Mouse (Mus musculus) frontal cortex, postnatal 14 days (tissue): ENCODE measurements around the gene Kcnj3.
"Not testable (repeated sequence)": the region's sequence is repeated elsewhere in the genome, so short reads cannot be mapped to it uniquely, and the experiment has no call there.

Experiments used
- DNase-seq, 2 experiments: peaks; one replicate each; pipeline ENCODE4 v3.0.0; 2022; ENCODE audit warnings: low spot score in 2 of 2

Gene Kcnj3

DNA sequence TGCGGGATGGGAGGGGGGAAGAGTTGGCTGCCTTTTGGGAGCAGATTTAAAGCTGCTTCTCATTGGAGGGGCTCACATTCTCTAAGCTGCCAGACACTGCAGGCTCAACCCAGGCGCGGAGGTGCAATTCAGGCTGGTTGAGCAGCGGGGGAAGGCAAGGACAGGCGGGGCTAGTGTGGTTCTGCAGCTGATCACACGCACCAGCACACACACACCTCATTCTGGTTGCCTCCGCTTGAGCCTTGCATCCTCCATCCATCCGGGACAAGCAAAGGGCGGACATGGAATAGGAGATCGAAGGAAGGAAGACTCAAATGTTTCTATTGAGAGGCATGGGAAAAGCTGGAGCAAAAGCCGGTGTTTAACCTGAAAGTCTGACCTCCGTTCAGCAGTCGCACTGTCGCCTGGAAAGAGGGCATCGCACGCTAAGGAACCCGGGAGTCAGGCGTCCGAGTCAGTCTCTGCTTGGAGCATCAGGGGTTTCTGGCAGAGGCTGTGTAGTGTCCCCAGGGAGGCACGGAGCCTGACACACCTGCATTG lies at the start of gene Kcnj3:
TSS of gene Kcnj3 (plus strand) at position 250 of the 540 bp plus-strand sequence.
- DNase-seq, result peak; percentile 62 to 71

- no peak for DNase-seq
Measured at GRCm38 (mm10) chr2:55390330-55390989, 45.3 kb upstream of the Kcnj3 start.

GRCm38 (mm10) chr2:55405307-55405706 lies 30.5 kb upstream of the Kcnj3 start:
- DNase-seq, result no peak

DNA sequence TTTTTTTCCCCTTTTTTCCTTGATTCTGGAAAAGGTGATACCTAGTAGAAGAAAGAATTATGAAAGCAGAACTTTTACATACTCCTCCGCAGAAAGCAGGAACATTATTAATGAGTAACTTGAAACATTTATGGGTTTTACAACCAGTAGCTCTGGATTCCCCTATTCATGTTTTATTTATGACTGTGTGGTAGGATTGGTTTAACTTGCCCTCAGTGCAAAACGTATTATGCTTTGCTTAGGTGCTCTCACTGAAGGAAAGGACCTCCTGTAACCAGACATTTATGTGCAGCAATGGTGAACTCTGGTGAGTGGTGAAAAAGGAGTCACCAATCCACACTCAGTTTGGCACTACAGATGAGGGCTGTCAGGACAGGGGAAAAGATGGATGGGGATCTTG lies 8.1 kb upstream of the Kcnj3 start:
- no peak for DNase-seq

- DNase-seq, result no peak
Measured at GRCm38 (mm10) chr2:55432104-55432503, 3.7 kb upstream of the Kcnj3 start.

GRCm38 (mm10) chr2:55436261-55437006 lies 664 bp downstream of the Kcnj3 start:
- peak; percentile 18 to 45 for DNase-seq

GRCm38 (mm10) chr2:55437007-55437949 lies 1.5 kb downstream of the Kcnj3 start:
- peak; percentile 7 to 18 for DNase-seq

DNA sequence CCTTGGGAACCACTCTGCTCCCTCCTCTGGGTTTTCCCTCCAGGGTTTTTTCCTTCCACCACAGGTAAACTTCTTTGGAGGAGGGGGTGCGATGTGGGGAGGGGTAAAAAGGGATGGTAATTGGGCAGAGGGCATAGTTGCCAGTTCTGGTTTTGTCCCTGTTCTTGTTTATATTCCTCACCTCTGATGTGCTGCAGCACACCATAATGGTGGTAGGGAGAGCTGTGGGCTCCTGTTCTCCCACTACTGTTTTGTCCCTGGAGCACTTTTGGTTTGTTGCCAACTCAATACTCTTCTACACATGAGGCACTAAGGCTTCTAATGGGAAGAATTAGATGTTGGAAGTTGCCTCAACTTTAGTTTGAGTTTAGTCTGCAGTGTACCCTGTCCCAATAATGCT lies 2.2 kb downstream of the Kcnj3 start:
- DNase-seq, result no peak

GRCm38 (mm10) chr2:55439211-55439610 lies 3.4 kb downstream of the Kcnj3 start:
- no peak for DNase-seq

DNA sequence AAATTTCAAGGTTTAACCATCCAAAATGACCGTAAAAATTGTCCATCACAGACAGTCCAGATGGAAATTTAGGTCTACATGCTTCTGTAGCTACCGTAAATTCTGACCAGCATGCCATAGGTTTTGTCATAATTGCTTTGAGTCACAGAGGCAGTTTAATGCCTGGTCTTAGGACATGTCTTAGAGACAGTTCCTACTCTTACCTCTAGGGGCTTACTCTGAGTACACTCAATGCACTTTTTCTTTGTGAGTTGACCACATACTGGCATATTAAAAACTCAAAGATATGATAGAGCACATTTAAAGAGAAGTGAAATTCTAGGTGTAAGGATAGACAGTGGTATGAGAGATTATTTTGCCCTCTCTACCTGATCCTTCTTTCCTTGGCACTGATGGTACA lies 6.2 kb downstream of the Kcnj3 start:
- no peak for DNase-seq

DNA sequence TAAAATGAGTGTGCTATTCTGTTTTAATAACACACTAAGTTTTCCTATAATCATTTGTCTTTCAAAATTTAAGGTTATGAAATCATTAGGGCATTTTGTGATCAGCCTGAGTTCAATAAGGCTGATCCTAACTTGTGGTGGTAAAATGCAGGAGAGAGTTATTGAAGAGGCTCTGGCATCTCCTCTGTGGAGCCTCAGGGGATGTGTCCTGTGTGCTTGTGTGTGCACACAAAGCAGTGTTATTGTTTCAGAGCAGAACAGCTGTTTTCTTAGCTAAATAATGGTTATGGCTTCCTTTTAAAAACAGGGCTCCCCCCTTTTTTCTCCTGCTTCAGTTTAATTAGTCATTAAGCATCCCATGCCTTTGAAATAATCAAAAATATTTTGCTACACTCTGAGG lies 11.5 kb downstream of the Kcnj3 start:
- DNase-seq, result no peak

GRCm38 (mm10) chr2:55450774-55451173 lies 15.0 kb downstream of the Kcnj3 start:
- DNase-seq, result no peak

GRCm38 (mm10) chr2:55459195-55459594 lies 23.4 kb downstream of the Kcnj3 start:
- no peak for DNase-seq

DNA sequence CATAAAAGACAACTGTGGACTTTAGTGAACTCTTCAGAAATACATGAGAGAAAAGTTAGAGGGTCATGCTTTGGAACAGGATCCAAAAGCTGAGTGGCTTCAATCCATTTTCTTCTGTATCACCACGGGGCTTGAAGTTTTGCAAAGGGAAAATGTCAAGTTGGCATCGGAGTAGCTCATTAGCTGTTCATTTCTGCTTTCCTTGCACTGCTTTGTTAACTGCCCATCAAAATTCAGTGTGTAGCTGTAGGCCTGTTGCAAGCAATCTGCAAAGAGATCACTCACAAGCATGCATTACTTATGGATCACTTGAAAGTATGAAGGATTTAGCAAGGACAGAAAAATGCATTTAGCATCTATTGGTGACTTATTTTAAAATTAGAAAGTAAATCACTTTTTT lies 33.4 kb downstream of the Kcnj3 start:
- no peak for DNase-seq

DNA sequence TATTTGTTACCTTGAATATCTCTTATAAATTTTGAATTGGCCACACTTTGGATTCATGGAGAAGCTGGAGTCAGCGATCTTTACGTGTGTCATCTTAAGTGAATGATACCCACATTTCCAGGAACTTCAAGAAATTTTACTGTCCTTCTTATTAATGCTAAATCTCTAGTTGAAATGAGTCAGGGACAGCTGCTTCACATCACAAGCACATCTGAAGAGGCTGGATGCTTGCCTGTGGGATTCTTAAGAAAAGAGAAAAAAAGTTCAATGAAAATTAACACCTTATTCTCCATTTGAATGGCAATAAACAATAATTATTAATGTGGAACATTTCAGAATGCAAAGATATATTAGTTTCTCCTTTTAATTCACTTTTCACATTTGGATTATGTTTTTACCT lies 34.2 kb downstream of the Kcnj3 start:
- DNase-seq, result no peak

- no peak for DNase-seq
Measured at GRCm38 (mm10) chr2:55479511-55479910, 43.7 kb downstream of the Kcnj3 start.

DNA sequence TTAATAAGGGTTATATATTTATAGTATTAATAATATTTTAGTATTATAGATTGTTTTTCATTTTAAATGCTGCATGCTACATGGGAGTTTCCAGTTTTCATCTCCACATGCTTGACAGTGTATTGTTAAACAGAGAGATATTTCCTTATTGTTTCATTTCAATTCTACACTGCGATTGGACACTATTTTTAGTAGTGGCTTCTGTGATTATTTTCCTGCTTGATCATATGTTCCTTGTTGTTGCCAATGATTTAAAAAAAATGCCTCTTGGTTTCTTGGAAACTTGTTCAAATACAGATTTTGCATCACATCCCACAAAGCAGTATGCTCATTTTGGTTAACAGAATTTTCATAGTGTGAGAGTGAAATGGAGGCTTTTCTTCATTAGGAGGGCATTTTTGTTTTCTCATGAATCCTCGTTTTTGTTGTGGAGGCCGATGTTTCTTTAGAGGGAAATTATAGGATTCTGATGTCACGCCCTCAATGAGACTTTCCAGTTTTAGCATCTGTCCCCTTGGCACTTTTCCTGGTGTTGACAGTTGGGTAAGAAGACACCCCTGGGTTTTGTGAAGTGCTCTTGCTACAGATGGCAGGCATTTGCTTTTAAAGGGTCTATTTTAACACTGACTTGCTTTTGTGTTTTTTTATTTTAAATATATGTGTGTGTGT lies 44.3 kb downstream of the Kcnj3 start:
- no peak for DNase-seq

GRCm38 (mm10) chr2:55480602-55480965 lies 44.8 kb downstream of the Kcnj3 start:
- DNase-seq, result no peak

GRCm38 (mm10) chr2:55485500-55486129 lies 49.8 kb downstream of the Kcnj3 start:
- DNase-seq, result not testable (repeated sequence)

GRCm38 (mm10) chr2:55503390-55504176 lies 67.8 kb downstream of the Kcnj3 start:
- DNase-seq, result no peak
